Mouse (Mus musculus) forebrain, embryonic 11.5 days (tissue): ENCODE results near the gene Sema5a. TPM values are rescaled to one million over a fixed set of nuclear protein-coding genes. Genes with fewer than 3 reads are reported as not detected.

Source experiments
- ATAC-seq: fragments of 200-750 bp; cut with Nextera tagmentation; replicated peaks from 2 replicates; pipeline ENCODE4 v1.8.0; 2017; ENCODE audit warnings: moderate TSS enrichment; ENCODE audit not compliant: low FRiP score
- DNase-seq: peaks from one replicate; pipeline ENCODE4 v3.0.0-alpha.2; 2017; ENCODE audit warnings: low spot score
- H3K27ac ChIP-seq: fragments of 300-500 bp; sonication (generic); 2 replicates; pipeline ENCODE4 v1.5.1; 2014; ENCODE audit warnings: low read depth, low read length
- H3K27me3 ChIP-seq: fragments of 300-500 bp; sonication (generic); 2 replicates; pipeline ENCODE4 v1.6.1; 2014; ENCODE audit warnings: mild to moderate bottlenecking, low read length, mixed read lengths; ENCODE audit not compliant: control insufficient read depth, insufficient read depth
- H3K36me3 ChIP-seq: fragments of 300-500 bp; sonication (generic); 2 replicates; pipeline ENCODE4 v1.6.1; 2014; ENCODE audit warnings: mild to moderate bottlenecking, low read length, moderate library complexity, mixed read lengths; ENCODE audit not compliant: control insufficient read depth, insufficient read depth
- H3K4me1 ChIP-seq: fragments of 300-500 bp; sonication (generic); replicated peaks from 2 replicates; pipeline ENCODE4 v1.6.1; 2014; ENCODE audit warnings: low read length, mixed read lengths; ENCODE audit not compliant: control insufficient read depth, insufficient read depth
- H3K4me2 ChIP-seq: fragments of 300-500 bp; sonication (generic); 2 replicates; pipeline ENCODE4 v1.6.1; 2014; ENCODE audit warnings: low read depth, mild to moderate bottlenecking, low read length, moderate library complexity, mixed read lengths; ENCODE audit not compliant: severe bottlenecking
- H3K4me3 ChIP-seq: fragments of 300-500 bp; sonication (generic); 2 replicates; pipeline ENCODE4 v1.5.1; 2014; ENCODE audit warnings: low read depth, low read length
- H3K9ac ChIP-seq: fragments of 300-500 bp; sonication (generic); 2 replicates; pipeline ENCODE4 v1.6.1; 2014; ENCODE audit warnings: low read length
- H3K9me3 ChIP-seq: fragments of 300-500 bp; sonication (generic); 2 replicates; pipeline ENCODE4 v1.6.1; 2016; ENCODE audit warnings: low read length, mixed read lengths; ENCODE audit not compliant: control insufficient read depth
- WGBS: fragments of 180-500 bp; shearing (Covaris S2); extraction: QIAGEN DNeasy Blood & Tissue Kit; methylation state at CpG from one replicate; pipeline ENCODE4 v1.1.7; 2014; 5-methylcytosine and 5-hydroxymethylcytosine counted together
- polyA plus RNA-seq: library from polyadenylated mRNA; unstranded; fragments of >200 nt; fragmentation: Nextera tagmentation; extraction: Ambion mirVana; gene quantifications from 2 replicates; pipeline ENCODE4 v1.2.1, GENCODE M21; 2014

Sema5a gene
- polyA plus RNA-seq, 1 experiment from 2014 or later, result 16.2 TPM

GRCm38 (mm10) chr15:32433833-32434155 lies 189.2 kb downstream of the Sema5a start:
- Histone ChIP-seq H3K4me2 (no peak overlapping the region), H3K27me3 (no peaks in the 10 kb centered on the region), H3K9me3 (no peaks in the 10 kb centered on the region), H3K9ac (no peak overlapping the region), H3K4me1 (no peaks in the 10 kb centered on the region), H3K4me3 (no peak overlapping the region), H3K36me3 (no peaks in the 10 kb centered on the region), H3K27ac (no peak overlapping the region)
- ATAC-seq (no peak; the same call in 1 of the 2 replicates), DNase-seq (no peak)

- no peak overlapping the region for H3K4me2 ChIP-seq
- H3K9me3 ChIP-seq, result no peaks in the 10 kb centered on the region
- no peak overlapping the region for H3K9ac ChIP-seq
- DNase-seq (no peak), ATAC-seq (no peak)
- no peak overlapping the region for H3K4me3 ChIP-seq
- no peaks in the 10 kb centered on the region for H3K27me3 ChIP-seq
- no peak overlapping the region for H3K27ac ChIP-seq
- H3K36me3 ChIP-seq, result no peaks in the 10 kb centered on the region
- H3K4me1 ChIP-seq, result no peaks in the 10 kb centered on the region
Observed at GRCm38 (mm10) chr15:32434274-32434673, 189.7 kb downstream of the Sema5a start.

GRCm38 (mm10) chr15:32437654-32438053 lies 193.0 kb downstream of the Sema5a start:
- DNase-seq, result peak; percentile 81
- Histone ChIP-seq H3K27ac (no peak overlapping the region), H3K9me3 (no peaks in the 10 kb centered on the region), H3K9ac (no peak overlapping the region), H3K4me2 (no peak overlapping the region), H3K4me3 (no peak overlapping the region), H3K27me3 (no peaks in the 10 kb centered on the region), H3K4me1 (no peaks in the 10 kb centered on the region), H3K36me3 (no peaks in the 10 kb centered on the region)
- 0 out of 2 replicates have a peak, but pooled peaks have one; percentile 61 for ATAC-seq
- 24% methylated on average over 6 of the region's 6 CpGs for WGBS

- ATAC-seq (no peak), DNase-seq (no peak)
- H3K4me2 ChIP-seq, result no peak overlapping the region
- H3K36me3 ChIP-seq, result no peaks in the 10 kb centered on the region
- H3K9ac ChIP-seq, result no peak overlapping the region
- H3K4me3 ChIP-seq, result no peak overlapping the region
- H3K4me1 ChIP-seq, result no peaks in the 10 kb centered on the region
- no peaks in the 10 kb centered on the region for H3K9me3 ChIP-seq
- 86% methylated on average over 4 of the region's 4 CpGs for WGBS
- no peaks in the 10 kb centered on the region for H3K27me3 ChIP-seq
- H3K27ac ChIP-seq, result no peak overlapping the region
Observed at GRCm38 (mm10) chr15:32442745-32443144, 198.1 kb downstream of the Sema5a start.

- DNase-seq (no peak), ATAC-seq (no peak)
- Histone ChIP-seq H3K9ac (no peak overlapping the region), H3K4me3 (no peak overlapping the region), H3K27ac (no peak overlapping the region), H3K4me1 (no peaks in the 10 kb centered on the region), H3K9me3 (no peaks in the 10 kb centered on the region), H3K36me3 (no peaks in the 10 kb centered on the region), H3K27me3 (no peaks in the 10 kb centered on the region), H3K4me2 (no peak overlapping the region)
- 71% methylated on average over 7 of the region's 7 CpGs for WGBS
Observed at GRCm38 (mm10) chr15:32447558-32448349, 203.1 kb downstream of the Sema5a start.

- no peak overlapping the region for H3K4me2 ChIP-seq
- no peak overlapping the region for H3K9ac ChIP-seq
- no peaks in the 10 kb centered on the region for H3K27me3 ChIP-seq
- H3K36me3 ChIP-seq, result no peaks in the 10 kb centered on the region
- DNase-seq (no peak), ATAC-seq (no peak)
- H3K9me3 ChIP-seq, result no peaks in the 10 kb centered on the region
- 80% methylated on average over 2 of the region's 2 CpGs for WGBS
- H3K4me3 ChIP-seq, result no peak overlapping the region
- H3K4me1 ChIP-seq, result no peaks in the 10 kb centered on the region
- no peak overlapping the region for H3K27ac ChIP-seq
Observed at GRCm38 (mm10) chr15:32459046-32459445, 214.4 kb downstream of the Sema5a start.

GRCm38 (mm10) chr15:32460238-32460637 lies 215.6 kb downstream of the Sema5a start:
- WGBS, result 90% methylated on average over 7 of the region's 7 CpGs
- H3K27ac ChIP-seq, result no peak overlapping the region
- H3K4me2 ChIP-seq, result no peak overlapping the region
- H3K4me1 ChIP-seq, result no peaks in the 10 kb centered on the region
- no peaks in the 10 kb centered on the region for H3K27me3 ChIP-seq
- no peak overlapping the region for H3K4me3 ChIP-seq
- ATAC-seq, result no peak
- no peak for DNase-seq
- no peaks in the 10 kb centered on the region for H3K36me3 ChIP-seq
- no peak overlapping the region for H3K9ac ChIP-seq
- no peaks in the 10 kb centered on the region for H3K9me3 ChIP-seq

- 85% methylated on average over 6 of the region's 6 CpGs for WGBS
- Histone ChIP-seq H3K27me3 (no peaks in the 10 kb centered on the region), H3K9me3 (no peaks in the 10 kb centered on the region), H3K4me1 (no peaks in the 10 kb centered on the region), H3K9ac (no peak overlapping the region), H3K4me3 (no peak overlapping the region), H3K4me2 (no peak overlapping the region), H3K36me3 (no peaks in the 10 kb centered on the region), H3K27ac (no peak overlapping the region)
- no peak for ATAC-seq
- DNase-seq, result no peak
Observed at GRCm38 (mm10) chr15:32471480-32472050, 227.0 kb downstream of the Sema5a start.

- Histone ChIP-seq H3K27me3 (no peaks in the 10 kb centered on the region), H3K4me3 (no peak overlapping the region), H3K27ac (no peak overlapping the region), H3K36me3 (no peaks in the 10 kb centered on the region), H3K4me1 (no peaks in the 10 kb centered on the region), H3K9me3 (no peaks in the 10 kb centered on the region), H3K9ac (no peak overlapping the region), H3K4me2 (no peak overlapping the region)
- no peak for DNase-seq
- ATAC-seq, result no peak
Observed at GRCm38 (mm10) chr15:32480747-32481146, 236.1 kb downstream of the Sema5a start.
